Mouse (Mus musculus): ENCODE measurements around the gene Odf3b. TPM values are rescaled to one million over a fixed set of nuclear protein-coding genes. Genes with fewer than 3 reads are reported as not detected.

Odf3b gene
- total and polyA plus RNA-seq, 2 experiments from 2014 or later = 8.6 to 10.7 TPM

- no peak overlapping the region for H3K4me3 ChIP-seq (ENCODE audit: low read depth, low read length)
- no peak overlapping the region for H3K27ac ChIP-seq (ENCODE audit: low read depth, low read length)
- H3K9ac ChIP-seq (replicated peaks; ENCODE audit: low read length, poor library complexity, severe bottlenecking) = no peak overlapping the region
- no peaks in the 10 kb centered on the region for H3K27me3 ChIP-seq (ENCODE audit: insufficient read depth, low read length)
- no peaks in the 10 kb centered on the region for H3K9me3 ChIP-seq (ENCODE audit: low read length)
- ATAC-seq (ENCODE audit: low FRiP score) = no peak
- peaks cover 66% of the 10 kb centered on the region for H3K36me3 ChIP-seq (ENCODE audit: insufficient read depth, low read length)
- no peak for DNase-seq (ENCODE audit: low spot score)
- no peaks in the 10 kb centered on the region for H3K4me1 ChIP-seq (ENCODE audit: insufficient read depth, low read length)
- H3K4me2 ChIP-seq (ENCODE audit: low read depth, low read length, poor library complexity, severe bottlenecking) = no peak overlapping the region
- TF ChIP-seq CTCF (IDR thresholded peaks at IDR 0.05) = no peak
- WGBS = 93% methylated on average over 7 of the region's 7 CpGs
Measured at GRCm38 (mm10) chr15:89363051-89363450, 16.0 kb downstream of the Odf3b start.

GRCm38 (mm10) chr15:89358784-89359183 is 20.3 kb downstream of the Odf3b start:
- 87% methylated on average over 3 of the region's 3 CpGs for WGBS
- Histone ChIP-seq H3K27me3 (ENCODE audit: insufficient read depth, low read length) (no peaks in the 10 kb centered on the region), H3K4me2 (ENCODE audit: low read depth, low read length, poor library complexity, severe bottlenecking) (no peak overlapping the region), H3K4me3 (ENCODE audit: low read depth, low read length) (no peak overlapping the region), H3K4me1 (ENCODE audit: insufficient read depth, low read length) (peaks cover 5% of the 10 kb centered on the region; the same call in 1 of the 2 replicates), H3K9me3 (ENCODE audit: low read length) (no peaks in the 10 kb centered on the region), H3K9ac (replicated peaks; ENCODE audit: low read length, poor library complexity, severe bottlenecking) (no peak overlapping the region), H3K36me3 (ENCODE audit: insufficient read depth, low read length) (peaks cover 28% of the 10 kb centered on the region), H3K27ac (ENCODE audit: low read depth, low read length) (no peak overlapping the region)
- no peak for TF ChIP-seq CTCF (IDR thresholded peaks at IDR 0.05)
- no peak for ATAC-seq (ENCODE audit: low FRiP score)
- no peak for DNase-seq (ENCODE audit: low spot score)

- Histone ChIP-seq H3K36me3 (ENCODE audit: insufficient read depth, low read length) (peaks cover 27% of the 10 kb centered on the region), H3K27ac (ENCODE audit: low read depth, low read length) (peak overlapping the region; percentile 82), H3K4me2 (ENCODE audit: low read depth, low read length, poor library complexity, severe bottlenecking) (peak overlapping the region; percentile 70), H3K27me3 (ENCODE audit: insufficient read depth, low read length) (no peaks in the 10 kb centered on the region), H3K4me1 (ENCODE audit: insufficient read depth, low read length) (peaks cover 5% of the 10 kb centered on the region; the same call in 1 of the 2 replicates), H3K9me3 (ENCODE audit: low read length) (no peaks in the 10 kb centered on the region), H3K9ac (replicated peaks; ENCODE audit: low read length, poor library complexity, severe bottlenecking) (peak overlapping the region; percentile 73), H3K4me3 (ENCODE audit: low read depth, low read length) (peak overlapping the region; percentile 68)
- under 1% methylated on average over 15 of the region's 15 CpGs for WGBS
- ATAC-seq (ENCODE audit: low FRiP score) (peak; percentile 52), DNase-seq (ENCODE audit: low spot score) (peak; percentile 92)
- TF ChIP-seq CTCF (IDR thresholded peaks at IDR 0.05) = no peak
Measured at GRCm38 (mm10) chr15:89356372-89356771, 22.7 kb downstream of the Odf3b start.

- ATAC-seq (ENCODE audit: low FRiP score) (peak; percentile 88), DNase-seq (ENCODE audit: low spot score) (peak; percentile 97)
- H3K4me1 ChIP-seq (ENCODE audit: insufficient read depth, low read length) = peaks cover 5% of the 10 kb centered on the region; the same call in 1 of the 2 replicates
- TF ChIP-seq CTCF (IDR thresholded peaks at IDR 0.05) = no peak; the same call in 1 of the 2 replicates
- H3K27ac ChIP-seq (ENCODE audit: low read depth, low read length) = peak within 1 kb of the TSS; percentile 82
- H3K9me3 ChIP-seq (ENCODE audit: low read length) = no peaks in the 10 kb centered on the region
- peak within 1 kb of the TSS; percentile 70 for H3K4me2 ChIP-seq (ENCODE audit: low read depth, low read length, poor library complexity, severe bottlenecking)
- peak within 1 kb of the TSS; percentile 73 for H3K9ac ChIP-seq (replicated peaks; ENCODE audit: low read length, poor library complexity, severe bottlenecking)
- H3K36me3 ChIP-seq (ENCODE audit: insufficient read depth, low read length) = peaks cover 27% of the 10 kb centered on the region
- peak within 1 kb of the TSS; percentile 68 for H3K4me3 ChIP-seq (ENCODE audit: low read depth, low read length)
- no peaks in the 10 kb centered on the region for H3K27me3 ChIP-seq (ENCODE audit: insufficient read depth, low read length)
- WGBS = under 1% methylated on average over 64 of the region's 64 CpGs
Measured at GRCm38 (mm10) chr15:89355241-89356187, 23.6 kb downstream of the Odf3b start, which contains the start of the genes Lmf2 and Ncaph2. TSS of gene Lmf2 (minus strand) at chr15:89355659. TSS of gene Ncaph2 (plus strand) at chr15:89355719.

- no peak for TF ChIP-seq CTCF (IDR thresholded peaks at IDR 0.05)
- 81% methylated on average over 7 of the region's 7 CpGs for WGBS
- DNase-seq (ENCODE audit: low spot score) (no peak), ATAC-seq (ENCODE audit: low FRiP score) (no peak)
- no peak overlapping the region for H3K27ac ChIP-seq (ENCODE audit: low read depth, low read length)
- peak overlapping the region; percentile 68 for H3K4me3 ChIP-seq (ENCODE audit: low read depth, low read length)
- no peaks in the 10 kb centered on the region for H3K9me3 ChIP-seq (ENCODE audit: low read length)
- H3K36me3 ChIP-seq (ENCODE audit: insufficient read depth, low read length) = peaks cover 27% of the 10 kb centered on the region
- no peak overlapping the region; the same call in 1 of the 2 replicates for H3K9ac ChIP-seq (replicated peaks; ENCODE audit: low read length, poor library complexity, severe bottlenecking)
- H3K4me1 ChIP-seq (ENCODE audit: insufficient read depth, low read length) = peaks cover 5% of the 10 kb centered on the region; the same call in 1 of the 2 replicates
- H3K27me3 ChIP-seq (ENCODE audit: insufficient read depth, low read length) = no peaks in the 10 kb centered on the region
- peak overlapping the region; percentile 70 for H3K4me2 ChIP-seq (ENCODE audit: low read depth, low read length, poor library complexity, severe bottlenecking)
Measured at GRCm38 (mm10) chr15:89354455-89354854, 24.6 kb downstream of the Odf3b start.

- 93% methylated on average over 16 of the region's 16 CpGs for WGBS
- Histone ChIP-seq H3K4me2 (ENCODE audit: low read depth, low read length, poor library complexity, severe bottlenecking) (no peak overlapping the region), H3K27me3 (ENCODE audit: insufficient read depth, low read length) (no peaks in the 10 kb centered on the region), H3K9ac (replicated peaks; ENCODE audit: low read length, poor library complexity, severe bottlenecking) (no peak overlapping the region; the same call in 1 of the 2 replicates), H3K4me3 (ENCODE audit: low read depth, low read length) (no peak overlapping the region), H3K4me1 (ENCODE audit: insufficient read depth, low read length) (peaks cover 5% of the 10 kb centered on the region; the same call in 1 of the 2 replicates), H3K36me3 (ENCODE audit: insufficient read depth, low read length) (peaks cover 27% of the 10 kb centered on the region), H3K27ac (ENCODE audit: low read depth, low read length) (no peak overlapping the region), H3K9me3 (ENCODE audit: low read length) (no peaks in the 10 kb centered on the region)
- no peak for ATAC-seq (ENCODE audit: low FRiP score)
- TF ChIP-seq CTCF (IDR thresholded peaks at IDR 0.05) = no peak
- no peak for DNase-seq (ENCODE audit: low spot score)
Measured at GRCm38 (mm10) chr15:89353837-89354236, 25.2 kb downstream of the Odf3b start.
